16 mouse cellular contexts compared by ENCODE assay signal in genomic region chr6:99853716-99854115, GRCm38 (mm10).
A peak's percentile ranks its signal among the peaks of the same experiment; 100 is the strongest.
DNase-seq lines count a peak whose midpoint lies in the region; ATAC-seq and TF ChIP-seq lines count a peak whose summit lies in the region.
"Had no signal": no experiment of that assay in that cellular context is flagged by ENCODE, and none has a peak within 500 bp of the region (broad histone marks: within the 10 kb centered on the region; RNA-seq: fewer than 3 reads in every experiment).

No protein-coding gene starts in this region.

- peak; percentile 52 for TF ChIP-seq CTCF in hindbrain, postnatal 0 days (IDR thresholded peaks at IDR 0.05; ENCODE audit: low read depth)
- TF ChIP-seq CTCF in lung, postnatal 0 days (IDR thresholded peaks at IDR 0.05) = peak; percentile 43
- peak; percentile 63 for TF ChIP-seq CTCF in midbrain, postnatal 0 days (IDR thresholded peaks at IDR 0.05)

- TF ChIP-seq EP300 in lung, postnatal 0 days (IDR thresholded peaks at IDR 0.05) = no peak

- H3K36me3 ChIP-seq in hindbrain, postnatal 0 days (ENCODE audit: insufficient read depth, low read length) = no peaks in the 10 kb centered on the region
- H3K36me3 ChIP-seq in hindbrain, embryonic 11.5 days (ENCODE audit: control insufficient read depth, insufficient read depth, low read length) = no peaks in the 10 kb centered on the region
- H3K36me3 ChIP-seq in lung, postnatal 0 days (ENCODE audit: insufficient read depth, low read length) = no peaks in the 10 kb centered on the region
- no peaks in the 10 kb centered on the region for H3K36me3 ChIP-seq in midbrain, postnatal 0 days (ENCODE audit: insufficient read depth, low read length)
- H3K36me3 ChIP-seq: embryonic facial prominence, embryonic 15.5 days had no signal

- WGBS in hindbrain, postnatal 0 days = 35% methylated on average over 3 of the region's 3 CpGs
- 45% methylated on average over 3 of the region's 3 CpGs for WGBS in hindbrain, embryonic 11.5 days
- 47% methylated on average over 3 of the region's 3 CpGs for WGBS in lung, postnatal 0 days
- 38% methylated on average over 3 of the region's 3 CpGs for WGBS in midbrain, postnatal 0 days

- H3K9ac ChIP-seq in hindbrain, postnatal 0 days (replicated peaks; ENCODE audit: low read length) = no peak overlapping the region
- H3K9ac ChIP-seq in hindbrain, embryonic 11.5 days (ENCODE audit: low read depth, low read length) = no peak overlapping the region
- H3K9ac ChIP-seq in lung, postnatal 0 days (replicated peaks; ENCODE audit: low read depth) = no peak overlapping the region
- no peak overlapping the region for H3K9ac ChIP-seq in midbrain, postnatal 0 days (replicated peaks; ENCODE audit: low read length, poor library complexity, severe bottlenecking)
- H3K9ac ChIP-seq: embryonic facial prominence, embryonic 15.5 days had no signal

- H3K27ac ChIP-seq in hindbrain, postnatal 0 days = no peak overlapping the region
- no peak overlapping the region for H3K27ac ChIP-seq in hindbrain, embryonic 11.5 days (ENCODE audit: low read depth, low read length)
- H3K27ac ChIP-seq in lung, postnatal 0 days (ENCODE audit: low read length) = no peak overlapping the region
- H3K27ac ChIP-seq in midbrain, postnatal 0 days (ENCODE audit: low read depth, low read length) = no peak overlapping the region
- H3K27ac ChIP-seq: embryonic facial prominence, embryonic 15.5 days had no signal

- DNase-seq in embryo, embryonic 10 days (ENCODE audit: low spot score) = peak; percentile 26
- DNase-seq in embryo, embryonic 11 days = no peak
- peak; percentile 44 for DNase-seq in hindbrain, postnatal 0 days (ENCODE audit: low spot score)
- DNase-seq in hindbrain, embryonic 11.5 days (ENCODE audit: low spot score) = no peak
- peak; percentile 25 for DNase-seq in lung, postnatal 0 days (ENCODE audit: low spot score)
- no peak for DNase-seq in lung, postnatal 25 days (ENCODE audit: low spot score)
- DNase-seq in midbrain, postnatal 0 days (ENCODE audit: low spot score) = peak; percentile 43
- DNase-seq in left cerebral cortex, adult 8-10 months (ENCODE audit: low spot score in 2 of 2) = no peak
- DNase-seq: cerebellum, adult 9-10 months; heart, adult 18-20 months; heart, postnatal 14 days; kidney, adult 2 months; left cerebral cortex, postnatal 4 days; right cerebral cortex, adult 18-20 months; thymus, postnatal 14 days had no signal

- ATAC-seq in hindbrain, postnatal 0 days = no peak; the same call in 1 of the 2 replicates
- ATAC-seq in hindbrain, embryonic 11.5 days (ENCODE audit: low FRiP score) = no peak
- no peak for ATAC-seq in lung, postnatal 0 days
- no peak for ATAC-seq in midbrain, postnatal 0 days (ENCODE audit: low FRiP score)

- H3K9me3 ChIP-seq in hindbrain, postnatal 0 days (ENCODE audit: low read length) = no peaks in the 10 kb centered on the region
- H3K9me3 ChIP-seq in hindbrain, embryonic 11.5 days (ENCODE audit: control insufficient read depth, low read length) = no peaks in the 10 kb centered on the region
- no peaks in the 10 kb centered on the region for H3K9me3 ChIP-seq in lung, postnatal 0 days (ENCODE audit: low read length)
- H3K9me3 ChIP-seq in midbrain, postnatal 0 days (ENCODE audit: low read length) = no peaks in the 10 kb centered on the region
- H3K9me3 ChIP-seq: embryonic facial prominence, embryonic 15.5 days had no signal

- no peak overlapping the region for H3K4me3 ChIP-seq in hindbrain, postnatal 0 days (ENCODE audit: low read length)
- no peak overlapping the region for H3K4me3 ChIP-seq in hindbrain, embryonic 11.5 days (ENCODE audit: low read depth, low read length)
- no peak overlapping the region for H3K4me3 ChIP-seq in lung, postnatal 0 days (ENCODE audit: low read depth, low read length)
- H3K4me3 ChIP-seq in midbrain, postnatal 0 days (ENCODE audit: low read depth, low read length) = no peak overlapping the region
- H3K4me3 ChIP-seq: embryonic facial prominence, embryonic 15.5 days had no signal

- no peaks in the 10 kb centered on the region for H3K27me3 ChIP-seq in hindbrain, postnatal 0 days (ENCODE audit: insufficient read depth, low read length)
- H3K27me3 ChIP-seq in hindbrain, embryonic 11.5 days (ENCODE audit: control insufficient read depth, insufficient read depth, low read length) = no peaks in the 10 kb centered on the region
- H3K27me3 ChIP-seq in lung, postnatal 0 days (replicated peaks; ENCODE audit: insufficient read depth, low read length) = no peaks in the 10 kb centered on the region
- no peaks in the 10 kb centered on the region for H3K27me3 ChIP-seq in midbrain, postnatal 0 days (ENCODE audit: insufficient read depth, low read length)
- H3K27me3 ChIP-seq: embryonic facial prominence, embryonic 15.5 days had no signal

- no peak overlapping the region for H3K4me2 ChIP-seq in hindbrain, postnatal 0 days (ENCODE audit: low read depth, low read length)
- H3K4me2 ChIP-seq in hindbrain, embryonic 11.5 days (replicated peaks; ENCODE audit: low read depth, low read length) = no peak overlapping the region
- H3K4me2 ChIP-seq in lung, postnatal 0 days (replicated peaks; ENCODE audit: low read depth, low read length) = no peak overlapping the region
- H3K4me2 ChIP-seq in midbrain, postnatal 0 days (ENCODE audit: low read depth, low read length, poor library complexity, severe bottlenecking) = no peak overlapping the region
- H3K4me2 ChIP-seq: embryonic facial prominence, embryonic 15.5 days had no signal

- no peaks in the 10 kb centered on the region for H3K4me1 ChIP-seq in hindbrain, postnatal 0 days (ENCODE audit: insufficient read depth, low read length)
- no peaks in the 10 kb centered on the region for H3K4me1 ChIP-seq in hindbrain, embryonic 11.5 days (replicated peaks; ENCODE audit: control insufficient read depth, insufficient read depth, low read length)
- H3K4me1 ChIP-seq in lung, postnatal 0 days (ENCODE audit: insufficient read depth, low read depth, low read length) = no peaks in the 10 kb centered on the region
- no peaks in the 10 kb centered on the region for H3K4me1 ChIP-seq in midbrain, postnatal 0 days (ENCODE audit: insufficient read depth, low read length)
- H3K4me1 ChIP-seq: embryonic facial prominence, embryonic 15.5 days had no signal

Comparison
In these comparisons a context has a peak if more than half of its experiments do, and no peak if none do; other contexts are left out.
1. DNase-seq: peak in embryo, embryonic 10 days (single experiment), hindbrain, postnatal 0 days (single experiment), lung, postnatal 0 days (single experiment) and midbrain, postnatal 0 days (single experiment); none in embryo, embryonic 11 days (single experiment), hindbrain, embryonic 11.5 days (single experiment), lung, postnatal 25 days (single experiment) and left cerebral cortex, adult 8-10 months (0 of 2).
2. Peak in every context shown above with its lines, with median percentiles within 50 percentile points of each other: CTCF ChIP-seq.